Mouse (Mus musculus) right cerebral cortex, postnatal 25 days (tissue): Measurements from ENCODE around the gene Olfr640.

Source experiments
- DNase-seq: peaks from one replicate; pipeline ENCODE4 v3.0.0; 2022

The Olfr640 gene

GRCm38 (mm10) chr7:104025473-104025872, at the start of gene Olfr640:
TSS of gene Olfr640 (minus strand) at chr7:104025573.
- no peak for DNase-seq

DNA sequence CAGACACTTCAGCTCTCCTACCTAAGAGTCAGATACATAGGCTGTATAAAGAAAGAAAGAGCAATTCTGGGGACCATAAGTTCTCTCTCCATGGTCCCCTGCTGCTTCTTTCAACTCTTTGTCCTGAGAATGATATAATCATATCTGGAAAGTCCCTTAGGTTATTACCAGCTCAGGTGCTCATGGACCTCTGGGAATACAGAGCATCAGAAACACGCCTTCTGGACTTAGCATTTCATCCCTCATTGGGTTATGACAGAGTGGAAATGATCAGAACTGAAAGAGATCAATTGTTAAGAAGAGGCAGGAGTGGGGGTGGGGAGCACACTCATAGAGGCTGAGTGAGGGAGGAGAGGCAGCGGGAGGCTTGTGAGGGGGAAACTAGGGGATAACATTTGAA, 46.4 kb upstream of the Olfr640 start, which contains the start of gene Olfr644:
Olfr644 (minus strand) TSS at position 101 of the 400 bp plus-strand sequence.
- no peak for DNase-seq

GRCm38 (mm10) chr7:104061345-104061744, 36.0 kb upstream of the Olfr640 start, which contains the start of gene 4930516K23Rik:
TSS of gene 4930516K23Rik (minus strand) at chr7:104061445.
- no peak for DNase-seq

- DNase-seq: no peak
Observed at GRCm38 (mm10) chr7:104059215-104059614, 33.8 kb upstream of the Olfr640 start.

- no peak for DNase-seq
Observed at GRCm38 (mm10) chr7:104052566-104052965, 27.2 kb upstream of the Olfr640 start, which contains the start of gene Olfr642. TSS of gene Olfr642 (minus strand) at chr7:104052666.

DNA sequence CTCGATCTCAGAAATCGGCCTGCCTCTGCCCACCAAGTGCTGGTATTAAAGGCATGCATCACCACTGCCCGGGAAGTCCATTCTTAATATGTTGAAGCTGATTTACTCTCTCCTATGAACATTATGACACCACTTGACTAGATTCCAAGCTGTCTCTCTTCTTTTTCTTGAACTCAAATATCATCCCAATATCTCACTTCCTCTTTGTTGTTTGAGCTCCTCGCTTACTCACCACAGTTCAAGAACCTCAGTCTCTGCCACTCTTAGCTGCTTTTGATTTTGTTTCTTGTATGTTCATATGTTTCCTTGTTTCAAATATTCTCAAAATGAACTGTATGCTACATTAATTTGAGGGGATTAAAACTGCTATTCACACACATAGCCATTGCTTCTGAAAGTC, 25.4 kb upstream of the Olfr640 start:
- DNase-seq: no peak

DNA sequence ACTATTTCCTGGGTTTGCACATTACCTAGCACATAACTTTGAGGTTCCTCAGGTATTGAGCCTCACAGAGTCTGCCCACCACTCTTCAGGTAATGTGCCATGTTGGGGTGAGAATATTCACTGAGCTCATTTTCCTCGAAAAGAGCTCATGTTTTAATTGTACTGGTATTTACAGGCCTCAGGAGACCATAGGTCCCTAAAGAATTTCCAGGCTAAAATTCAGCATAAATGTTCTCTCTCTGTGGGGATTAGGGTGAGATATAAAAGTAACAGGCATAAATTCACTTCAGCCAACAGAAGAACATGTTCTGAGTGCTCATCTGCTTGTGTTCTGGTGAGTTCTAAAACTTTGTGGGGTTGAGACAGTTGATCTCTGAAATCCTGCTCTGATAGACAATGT, 9.8 kb upstream of the Olfr640 start, which contains the start of gene Olfr641:
Olfr641 (plus strand) TSS at position 301 of the 400 bp plus-strand sequence.
- DNase-seq: no peak

- no peak for DNase-seq
Observed at GRCm38 (mm10) chr7:104026978-104027377, 1.6 kb upstream of the Olfr640 start.

- DNase-seq: no peak
Observed at GRCm38 (mm10) chr7:104021651-104022050, 3.7 kb downstream of the Olfr640 start.

GRCm38 (mm10) chr7:104018953-104019352, 6.4 kb downstream of the Olfr640 start:
- DNase-seq: no peak

DNA sequence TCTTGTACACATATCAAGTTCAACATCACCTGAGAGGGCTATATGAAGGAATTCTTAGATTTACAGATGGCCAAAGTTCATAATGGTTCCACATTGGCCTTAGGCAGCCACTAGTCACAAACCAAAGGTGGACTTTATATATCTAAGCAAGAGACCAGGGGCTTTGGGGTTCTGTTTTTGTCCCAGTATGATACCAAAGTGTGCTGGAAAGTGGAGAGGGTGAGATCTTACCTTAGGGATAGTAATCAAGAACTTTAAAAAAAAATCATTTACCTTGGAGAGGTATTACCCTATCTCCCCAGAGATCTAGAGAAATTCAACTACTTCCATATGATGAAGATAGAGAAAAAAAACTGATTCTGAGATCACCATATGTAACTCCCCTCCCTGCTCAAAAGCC, 8.2 kb downstream of the Olfr640 start, which contains the start of gene Olfr639:
Olfr639 (minus strand) TSS at position 101 of the 400 bp plus-strand sequence.
- no peak for DNase-seq

- no peak for DNase-seq
Observed at GRCm38 (mm10) chr7:103999124-103999523, 26.2 kb downstream of the Olfr640 start.

DNA sequence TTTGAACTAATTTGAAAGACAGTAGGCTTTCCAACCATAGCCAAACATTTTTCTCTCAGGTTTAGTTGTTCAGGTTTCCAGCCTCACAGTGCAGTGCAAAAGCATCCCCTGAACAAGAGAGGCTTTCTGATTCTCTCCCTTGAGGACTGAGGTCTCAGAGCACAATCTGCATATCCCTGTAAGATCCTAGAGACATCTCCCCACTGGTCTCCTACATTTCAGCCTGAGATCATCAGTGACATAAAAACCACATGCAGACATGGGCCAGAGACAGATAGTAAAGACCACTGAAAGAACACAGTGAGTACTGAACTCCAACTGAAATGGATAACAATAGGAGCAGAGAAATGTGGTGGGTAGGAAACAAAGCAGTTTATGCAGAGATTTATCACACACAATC, 26.9 kb downstream of the Olfr640 start, which contains the start of gene Olfr638:
Olfr638 (plus strand) TSS at position 301 of the 400 bp plus-strand sequence.
- no peak for DNase-seq

DNA sequence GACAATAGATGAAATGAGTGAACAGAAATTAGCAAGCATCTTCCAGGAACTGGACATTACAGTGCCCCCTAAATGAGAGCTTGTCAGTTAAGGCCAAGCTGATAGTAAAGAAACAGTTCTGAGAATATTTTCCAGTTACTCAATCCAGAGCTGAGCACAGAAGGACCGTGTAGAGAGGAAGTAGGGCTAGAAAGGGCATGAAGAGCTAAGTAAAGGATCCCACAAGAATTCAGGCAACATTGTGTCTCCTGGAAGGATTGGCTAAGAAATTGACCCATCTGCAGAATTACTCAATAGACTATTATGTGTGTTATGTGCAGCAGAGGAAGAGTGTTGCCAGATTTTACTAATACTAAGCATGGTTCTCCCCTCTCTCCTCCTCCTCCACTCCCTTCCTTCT, 53.6 kb downstream of the Olfr640 start:
- no peak for DNase-seq

DNA sequence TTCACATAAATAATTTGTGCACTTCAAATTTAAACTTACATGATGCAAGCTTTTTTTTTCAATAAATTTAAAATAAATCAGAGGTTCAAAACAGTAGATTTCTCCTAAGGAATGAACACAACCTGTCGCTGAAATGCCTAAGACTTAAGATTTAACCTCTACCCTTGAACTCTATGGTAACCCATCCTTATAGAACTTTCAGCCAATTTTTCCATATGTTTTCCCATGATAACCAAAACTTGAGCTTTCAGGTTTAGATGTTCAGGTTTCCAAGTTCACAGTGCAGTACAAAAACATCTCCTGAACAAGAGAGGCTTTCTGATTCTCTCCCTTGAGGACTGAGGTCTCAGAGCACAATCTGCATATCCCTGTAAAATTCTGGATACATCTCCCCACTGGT, 54.5 kb downstream of the Olfr640 start, which contains the start of gene Olfr635:
Olfr635 (plus strand) TSS at position 301 of the 400 bp plus-strand sequence.
- no peak for DNase-seq
